Mouse (Mus musculus): ENCODE results near the gene Pex19.

- TF ChIP-seq POLR2A (IDR thresholded peaks at IDR 0.05; ENCODE audit: extremely low read depth, insufficient read depth, low read length), result no peak
- TF ChIP-seq CTCF (IDR thresholded peaks at IDR 0.05; ENCODE audit: low read depth, low read length), result no peak
These were observed 51.2 kb downstream of the Pex19 start for GRCm38 (mm10) chr1:172177791-172178190.

All from liver, adult 2 months (tissue).